Mouse (Mus musculus): ENCODE results near the gene Slc2a8.
"Not testable (repeated sequence)": the region's sequence is repeated elsewhere in the genome, so short reads cannot be mapped to it uniquely, and the experiment has no call there.

Gene Slc2a8

DNA sequence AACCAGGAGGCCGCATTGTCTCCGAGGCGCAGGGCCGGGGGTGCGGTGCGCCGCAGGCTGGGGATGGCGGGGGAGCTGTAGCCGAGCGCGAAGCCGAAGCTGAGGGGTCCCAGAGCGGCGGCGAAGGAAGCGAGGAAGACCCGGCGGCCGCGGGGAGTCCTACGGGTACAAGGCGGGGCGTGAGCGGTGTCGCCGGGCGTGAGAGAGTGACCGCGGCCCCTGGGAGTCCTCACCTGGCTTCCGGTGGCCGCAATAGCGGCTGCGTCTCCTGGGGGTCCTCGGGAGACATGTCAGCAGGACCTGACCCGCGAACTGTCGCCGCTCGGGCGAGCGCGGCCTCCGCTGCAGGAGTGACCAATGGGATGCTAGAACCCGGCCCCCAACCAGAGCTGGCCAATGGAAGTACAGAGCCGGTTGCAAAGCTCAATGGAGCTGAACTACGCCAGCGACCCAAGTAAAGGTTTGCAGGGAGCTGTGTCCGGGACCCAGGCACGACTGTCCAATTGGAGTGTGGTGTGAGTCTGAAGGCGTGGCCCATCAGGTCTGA, at the start of gene Slc2a8:
Gene Slc2a8 (minus strand): TSS at position 359 of the 547 bp plus-strand sequence.
- peak; percentile 93 for DNase-seq

DNA sequence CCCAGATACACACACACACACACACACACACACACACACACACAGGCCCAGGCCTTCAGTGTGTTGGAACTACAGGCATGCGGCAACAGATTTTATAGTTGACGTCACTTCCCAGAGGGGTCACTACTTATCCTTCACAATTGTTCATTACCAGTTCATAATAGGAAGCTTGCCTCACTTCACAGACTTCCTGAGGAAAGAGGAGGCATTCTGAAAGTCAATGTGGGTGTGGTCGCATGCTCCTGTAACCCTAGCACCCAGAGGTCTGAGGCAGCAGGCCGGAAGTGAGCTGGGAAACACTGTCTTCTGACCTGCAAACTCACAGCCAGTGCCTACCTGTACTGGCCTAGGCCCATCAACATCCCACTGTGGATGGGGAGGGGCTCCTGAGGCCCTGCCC, 43.2 kb upstream of the Slc2a8 start:
- DNase-seq = no peak

DNA sequence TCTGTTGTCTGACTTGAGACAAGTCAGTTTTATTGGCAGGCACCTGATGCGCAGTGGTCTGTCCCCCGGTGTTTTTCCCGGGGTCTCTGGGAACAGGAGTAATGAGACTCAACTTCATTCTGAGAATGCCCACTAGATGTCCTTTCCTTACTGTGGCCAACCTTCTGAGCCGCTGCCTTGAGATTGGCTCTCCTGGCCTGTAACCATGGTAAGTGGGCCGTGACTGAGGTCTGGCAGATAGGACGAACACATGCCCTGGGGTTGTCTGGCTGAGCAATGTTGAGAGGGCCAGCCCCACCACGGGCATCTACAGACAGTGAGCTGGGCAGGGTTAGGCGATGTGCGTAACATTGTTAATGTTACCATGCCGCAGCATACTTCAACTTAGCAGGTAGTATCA, 42.7 kb upstream of the Slc2a8 start:
- peak; percentile 25 for DNase-seq

- DNase-seq = peak; percentile 20
Measured at GRCm38 (mm10) chr2:33022846-33023245, 41.0 kb upstream of the Slc2a8 start.

DNA sequence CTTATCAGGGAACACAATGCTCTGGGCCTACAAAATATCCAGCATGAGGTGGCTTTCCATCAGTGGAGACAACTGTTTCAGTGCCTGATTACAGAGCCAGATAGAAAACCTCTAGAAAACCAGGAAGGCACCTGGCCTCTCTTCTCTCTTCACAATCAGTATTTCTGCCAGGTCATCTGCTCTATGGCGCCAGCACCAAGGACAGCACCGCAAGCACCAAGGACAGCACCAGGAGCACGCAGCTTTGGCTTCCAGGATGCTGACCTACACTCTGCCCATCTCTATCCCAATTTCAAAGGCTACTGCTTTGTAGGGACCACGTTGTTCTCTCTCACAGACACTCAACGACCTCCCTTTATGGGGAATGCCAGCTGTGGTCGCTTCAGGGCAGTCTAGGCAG, 36.1 kb upstream of the Slc2a8 start:
- DNase-seq = peak; percentile 82

DNA sequence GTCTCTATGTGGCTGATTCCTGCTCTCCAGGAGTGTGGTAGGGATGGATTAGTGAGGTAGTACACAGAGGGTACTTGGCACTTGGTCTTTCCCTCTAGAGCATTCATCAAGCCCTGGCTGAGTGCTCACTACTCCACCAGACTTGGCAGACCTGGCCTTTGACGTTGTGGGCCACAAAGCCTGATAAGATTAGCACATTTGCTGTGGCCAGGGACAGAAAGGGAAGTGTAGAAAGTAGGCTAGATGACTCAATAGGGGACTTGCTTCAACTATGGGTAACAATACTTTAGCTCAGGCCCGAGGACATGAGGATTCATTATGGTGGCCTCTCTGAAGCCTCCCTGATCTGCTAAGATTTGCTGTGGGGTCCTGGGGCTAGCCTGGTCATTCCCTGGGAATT, 35.3 kb upstream of the Slc2a8 start:
- DNase-seq = no peak

- no peak for DNase-seq
Measured at GRCm38 (mm10) chr2:33014877-33015276, 33.0 kb upstream of the Slc2a8 start.

DNA sequence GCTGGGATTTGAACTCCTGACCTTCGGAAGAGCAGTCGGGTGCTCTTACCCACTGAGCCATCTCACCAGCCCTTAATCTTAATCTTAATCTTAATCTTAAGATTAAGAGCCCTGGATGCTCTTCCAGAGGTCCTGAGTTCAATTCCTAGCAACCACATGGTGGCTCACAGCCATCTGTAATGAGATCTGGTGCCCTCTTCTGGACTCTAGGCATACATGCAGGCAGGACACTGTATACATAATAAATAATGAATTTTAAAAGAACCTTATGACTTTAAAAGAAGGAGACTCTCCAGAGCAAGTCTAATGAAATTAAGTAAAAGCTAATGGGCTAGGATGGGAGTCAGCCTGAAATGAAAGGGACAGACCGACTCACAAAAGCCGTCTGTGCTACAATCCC, 27.2 kb upstream of the Slc2a8 start:
- not testable (repeated sequence) for DNase-seq

- DNase-seq = no peak
Measured at GRCm38 (mm10) chr2:33005041-33005440, 23.2 kb upstream of the Slc2a8 start.

- DNase-seq = no peak
Measured at GRCm38 (mm10) chr2:33002144-33002543, 20.3 kb upstream of the Slc2a8 start.

- no peak for DNase-seq
Measured at GRCm38 (mm10) chr2:32999752-33000151, 17.9 kb upstream of the Slc2a8 start.

DNA sequence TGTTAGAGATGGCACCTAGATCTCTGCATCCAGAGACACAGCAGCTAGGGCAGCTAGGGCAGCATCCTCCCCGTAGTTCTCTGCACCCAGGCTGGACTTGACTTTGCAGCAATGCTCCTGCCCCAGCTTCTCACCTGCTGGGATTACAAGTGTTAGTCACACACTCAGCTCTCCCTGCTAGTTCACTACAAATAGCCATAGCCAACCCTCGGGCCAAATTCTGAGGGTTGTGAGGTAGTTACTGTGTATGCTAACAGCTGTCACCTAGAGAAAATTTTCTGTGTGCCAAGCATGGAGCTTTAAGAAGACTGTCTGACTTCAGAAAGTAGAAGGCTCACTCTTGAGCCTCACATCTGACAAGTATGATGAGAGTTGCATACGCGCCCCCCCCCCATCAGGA, 15.9 kb upstream of the Slc2a8 start:
- no peak for DNase-seq

DNA sequence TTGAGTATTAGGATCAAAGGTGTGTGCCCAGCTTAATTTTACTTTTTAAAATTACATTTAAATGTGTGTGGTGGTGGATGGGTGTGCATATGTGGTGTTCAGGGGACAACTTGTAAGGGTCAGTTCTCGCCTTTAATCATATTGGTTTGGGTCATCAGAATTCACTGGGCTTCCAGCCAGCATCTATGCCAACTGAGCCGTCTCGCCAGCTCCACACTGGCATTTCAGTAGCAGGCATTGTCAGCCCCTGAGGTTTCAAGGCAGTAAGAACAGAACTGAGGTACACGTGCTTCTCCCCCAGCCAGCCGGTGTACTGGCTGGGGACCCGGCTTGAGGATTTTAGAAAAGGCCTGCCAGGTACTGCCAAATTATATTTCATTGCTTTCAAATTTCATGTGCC, 15.2 kb upstream of the Slc2a8 start:
- no peak for DNase-seq

- no peak for DNase-seq
Measured at GRCm38 (mm10) chr2:32992130-32992529, 10.2 kb upstream of the Slc2a8 start.

- DNase-seq = no peak
Measured at GRCm38 (mm10) chr2:32990167-32990832, 8.4 kb upstream of the Slc2a8 start.

DNA sequence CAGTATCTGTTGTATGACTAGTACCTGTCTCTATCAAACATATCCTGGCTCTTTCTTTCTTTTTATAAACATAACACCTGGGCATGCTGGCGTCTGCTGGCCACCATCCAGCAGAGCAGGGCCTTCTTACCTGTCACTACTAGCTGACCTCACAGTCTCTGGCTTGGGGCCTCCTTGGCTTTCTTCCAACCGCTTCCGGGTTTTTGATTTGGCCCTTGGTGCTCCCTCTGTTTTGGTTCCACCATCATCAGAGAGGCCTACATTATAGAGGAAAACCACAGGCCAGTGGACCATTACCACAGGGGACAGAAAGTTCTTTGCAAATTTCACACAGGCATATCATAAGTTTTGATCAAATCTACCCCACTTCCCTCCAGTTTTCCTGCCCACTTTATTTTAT, 7.5 kb upstream of the Slc2a8 start:
- DNase-seq = no peak

GRCm38 (mm10) chr2:32985844-32986243, 4.0 kb upstream of the Slc2a8 start:
- DNase-seq = no peak

DNA sequence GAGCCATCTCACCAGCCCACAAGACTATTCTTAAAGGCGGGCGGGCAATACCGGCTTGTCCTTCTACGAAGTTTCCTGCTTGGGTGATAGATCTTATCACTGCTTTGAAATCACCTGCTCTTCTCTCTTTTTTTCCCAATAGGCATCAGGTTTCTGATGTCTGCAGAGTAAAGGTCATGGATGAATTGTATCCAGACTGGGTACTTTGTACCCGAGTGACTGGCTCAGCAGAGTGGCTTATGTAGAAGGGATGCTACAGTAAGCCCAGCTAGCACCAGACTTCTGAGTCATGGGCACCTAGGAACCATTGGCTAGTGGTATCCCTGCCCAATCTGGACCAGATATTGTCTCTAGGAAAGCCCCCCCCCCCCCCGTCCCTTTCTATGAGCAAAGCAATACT, 1.7 kb upstream of the Slc2a8 start:
- DNase-seq = no peak

DNA sequence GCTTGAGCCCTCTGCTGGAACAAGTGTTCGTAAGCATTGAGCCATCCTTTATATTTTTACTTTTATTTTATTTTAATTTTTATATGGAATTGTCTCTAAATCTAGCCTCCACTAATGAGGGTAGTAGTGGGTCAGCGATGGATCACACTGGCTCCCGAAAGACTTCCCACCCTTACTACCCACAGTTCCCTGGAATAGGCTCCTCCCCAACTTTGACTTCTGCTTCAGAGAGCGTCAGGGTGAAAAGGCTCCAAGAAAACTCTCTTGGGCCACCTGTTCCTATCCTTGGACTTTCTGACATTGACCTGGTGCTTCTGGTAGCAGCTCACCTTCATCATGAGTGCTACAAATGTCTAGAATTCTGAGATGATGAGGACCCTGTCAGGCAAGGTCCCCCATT, 817 bp upstream of the Slc2a8 start:
- no peak for DNase-seq

DNA sequence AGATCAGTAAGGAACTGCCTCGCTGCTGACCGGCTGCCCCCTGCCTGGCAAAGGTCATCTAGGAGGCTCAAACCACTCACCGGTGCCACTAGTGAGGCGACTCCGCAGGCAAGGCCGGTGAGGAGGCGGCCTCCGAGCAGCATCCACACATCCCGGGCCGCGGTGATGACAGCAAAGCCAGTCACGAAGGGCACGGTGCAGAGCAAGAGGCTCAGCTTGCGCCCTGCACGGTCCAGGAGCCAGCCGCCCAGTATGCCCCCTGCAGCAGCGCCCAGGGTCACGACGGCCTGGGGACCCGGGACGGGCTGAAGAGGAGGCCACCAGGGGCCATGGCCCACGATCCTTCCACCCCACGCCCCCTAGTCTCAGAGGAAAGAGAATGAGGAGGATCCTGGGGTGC, 602 bp downstream of the Slc2a8 start:
- DNase-seq = peak; percentile 50

DNA sequence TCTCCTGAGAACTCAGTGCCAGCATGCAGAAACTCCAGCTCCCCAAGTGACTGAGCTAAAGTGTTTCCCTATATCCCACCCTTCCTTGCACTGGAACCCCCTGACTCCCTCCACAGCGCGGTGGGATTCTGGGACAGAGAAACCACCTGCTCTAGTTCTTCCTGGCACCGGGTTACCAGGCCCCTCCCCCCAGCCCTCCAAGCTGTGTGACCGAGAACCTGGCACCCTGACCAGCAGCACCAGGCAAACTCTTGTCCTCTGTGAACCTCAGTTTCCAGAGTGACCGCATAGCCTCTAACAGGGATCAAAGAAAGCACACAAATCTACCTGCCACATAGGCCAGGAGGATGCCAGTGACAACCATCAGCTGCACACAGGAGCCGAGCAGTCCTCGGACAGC, 2.2 kb downstream of the Slc2a8 start:
- no peak for DNase-seq

- DNase-seq = no peak
Measured at GRCm38 (mm10) chr2:32978675-32979074, 3.2 kb downstream of the Slc2a8 start.

- no peak for DNase-seq
Measured at GRCm38 (mm10) chr2:32977114-32977513, 4.8 kb downstream of the Slc2a8 start.

GRCm38 (mm10) chr2:32974216-32974615, 7.7 kb downstream of the Slc2a8 start:
- no peak for DNase-seq

DNA sequence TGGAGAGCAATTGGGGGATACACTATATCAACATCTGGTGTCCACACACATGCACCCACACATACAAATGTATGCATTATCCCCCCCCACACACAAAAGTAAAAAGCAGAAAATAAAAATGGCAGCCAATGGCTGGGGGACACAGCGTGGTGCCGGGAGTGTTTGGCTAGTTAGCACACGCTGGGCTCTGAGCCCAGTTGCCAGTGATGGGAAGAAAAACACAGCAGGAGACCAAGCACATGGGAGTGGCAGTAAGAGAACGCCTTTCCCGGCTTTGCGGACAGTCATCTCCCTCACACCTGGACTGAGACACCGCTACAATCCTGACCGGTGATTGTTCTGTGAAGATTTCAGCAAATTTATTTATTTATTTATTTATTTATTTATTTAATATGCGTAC, 10.6 kb downstream of the Slc2a8 start:
- no peak for DNase-seq
